Mouse (Mus musculus): ENCODE measurements around the gene Kcnj3. TPM values are rescaled to one million over a fixed set of nuclear protein-coding genes. Genes with fewer than 3 reads are reported as not detected.

Kcnj3 gene
- 20.5 and 22.1 TPM in 2 replicates for total RNA-seq (2014; rRNA removed)
- polyA plus RNA-seq (2015; fragmentation: Nextera tagmentation; extraction: Ambion mirVana), result 3.8 and 5.9 TPM in 2 replicates

DNA sequence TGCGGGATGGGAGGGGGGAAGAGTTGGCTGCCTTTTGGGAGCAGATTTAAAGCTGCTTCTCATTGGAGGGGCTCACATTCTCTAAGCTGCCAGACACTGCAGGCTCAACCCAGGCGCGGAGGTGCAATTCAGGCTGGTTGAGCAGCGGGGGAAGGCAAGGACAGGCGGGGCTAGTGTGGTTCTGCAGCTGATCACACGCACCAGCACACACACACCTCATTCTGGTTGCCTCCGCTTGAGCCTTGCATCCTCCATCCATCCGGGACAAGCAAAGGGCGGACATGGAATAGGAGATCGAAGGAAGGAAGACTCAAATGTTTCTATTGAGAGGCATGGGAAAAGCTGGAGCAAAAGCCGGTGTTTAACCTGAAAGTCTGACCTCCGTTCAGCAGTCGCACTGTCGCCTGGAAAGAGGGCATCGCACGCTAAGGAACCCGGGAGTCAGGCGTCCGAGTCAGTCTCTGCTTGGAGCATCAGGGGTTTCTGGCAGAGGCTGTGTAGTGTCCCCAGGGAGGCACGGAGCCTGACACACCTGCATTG, at the start of gene Kcnj3:
TSS of gene Kcnj3 (plus strand) at position 250 of the 540 bp plus-strand sequence.
- Histone ChIP-seq H3K9ac (peak within 1 kb of the TSS; percentile 74), H3K4me2 (ENCODE audit: low read depth) (peak within 1 kb of the TSS; percentile 87), H3K4me3 (ENCODE audit: low read depth, low read length) (peak within 1 kb of the TSS; percentile 69), H3K4me1 (ENCODE audit: insufficient read depth) (0 out of 2 replicates have a peak, but pooled peaks cover 12% of the 10 kb centered on the region), H3K27ac (ENCODE audit: low read depth, low read length) (peak within 1 kb of the TSS; percentile 54), H3K9me3 (ENCODE audit: low read length) (no peaks in the 10 kb centered on the region), H3K36me3 (ENCODE audit: insufficient read depth) (no peaks in the 10 kb centered on the region), H3K27me3 (ENCODE audit: insufficient read depth, low read length) (no peaks in the 10 kb centered on the region)
- WGBS, result under 1% methylated on average over 20 of the region's 20 CpGs
- no peak for TF ChIP-seq CTCF (IDR thresholded peaks at IDR 0.05; ENCODE audit: low read depth)
- ATAC-seq (peak; percentile 87), DNase-seq (peak; percentile 75)

DNA sequence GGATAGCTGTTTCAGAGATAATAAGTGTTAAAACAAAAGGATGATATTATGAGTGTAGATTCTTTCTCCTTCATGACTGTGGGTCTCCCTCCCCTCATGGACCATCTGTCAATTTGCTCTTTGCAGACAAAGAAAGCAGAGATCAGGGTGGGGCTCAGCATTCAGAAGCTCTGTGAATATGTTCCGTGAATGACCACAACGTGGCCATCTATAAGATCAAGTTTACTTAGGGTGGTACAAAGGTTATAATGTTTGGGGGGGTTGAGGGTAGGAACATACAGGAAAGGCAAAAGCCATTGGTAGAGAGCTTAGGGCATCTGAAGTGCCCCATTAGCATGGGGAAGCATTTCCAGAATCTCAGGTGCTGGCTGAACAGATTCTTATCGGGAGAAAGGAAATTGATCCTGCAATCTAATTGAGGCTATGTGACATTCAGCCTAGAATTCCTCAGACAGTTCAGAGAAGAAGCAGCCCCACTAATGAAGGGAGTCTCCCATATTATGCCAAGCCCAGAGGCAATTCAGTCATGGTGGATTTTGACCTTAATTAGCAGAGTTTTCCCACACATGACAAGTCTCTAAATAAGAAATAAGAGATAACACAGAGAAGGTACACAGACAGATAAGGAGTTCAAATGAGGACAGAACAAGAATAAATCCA, 45.3 kb upstream of the Kcnj3 start:
- H3K9me3 ChIP-seq (ENCODE audit: low read length), result no peaks in the 10 kb centered on the region
- H3K27me3 ChIP-seq (ENCODE audit: insufficient read depth, low read length), result no peaks in the 10 kb centered on the region
- 67% methylated on average over 3 of the region's 3 CpGs for WGBS
- no peak for DNase-seq
- H3K9ac ChIP-seq, result no peak overlapping the region
- no peak overlapping the region for H3K4me3 ChIP-seq (ENCODE audit: low read depth, low read length)
- H3K4me2 ChIP-seq (ENCODE audit: low read depth), result no peak overlapping the region
- no peak overlapping the region for H3K27ac ChIP-seq (ENCODE audit: low read depth, low read length)
- H3K36me3 ChIP-seq (ENCODE audit: insufficient read depth), result no peaks in the 10 kb centered on the region
- no peak for TF ChIP-seq CTCF (IDR thresholded peaks at IDR 0.05; ENCODE audit: low read depth)
- H3K4me1 ChIP-seq (ENCODE audit: insufficient read depth), result no peaks in the 10 kb centered on the region
- no peak for ATAC-seq

DNA sequence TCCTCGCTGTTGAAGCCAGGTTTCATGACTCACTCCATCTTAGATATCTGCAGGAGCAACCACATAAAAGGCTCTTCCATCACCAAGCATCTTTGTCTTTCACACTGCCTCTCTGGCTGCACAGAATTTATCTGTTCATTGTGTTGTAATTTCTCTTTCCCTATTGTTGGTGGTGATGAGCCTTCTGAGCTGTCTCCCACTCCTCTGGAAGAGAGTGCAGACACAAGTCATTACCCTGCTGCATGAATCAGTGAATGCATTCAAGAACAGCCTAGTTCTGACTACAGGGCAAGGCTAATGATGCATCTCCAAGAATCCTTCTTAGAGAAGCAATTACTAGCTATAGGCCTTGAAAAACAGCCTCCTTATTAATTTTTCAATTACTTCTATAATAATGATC, 30.5 kb upstream of the Kcnj3 start:
- no peak for DNase-seq
- H3K4me2 ChIP-seq (ENCODE audit: low read depth), result no peak overlapping the region
- H3K36me3 ChIP-seq (ENCODE audit: insufficient read depth), result no peaks in the 10 kb centered on the region
- H3K27me3 ChIP-seq (ENCODE audit: insufficient read depth, low read length), result no peaks in the 10 kb centered on the region
- 0 out of 2 replicates have a peak, but pooled peaks cover 3% of the 10 kb centered on the region for H3K9me3 ChIP-seq (ENCODE audit: low read length)
- 86% methylated on average over 1 of the region's 1 CpGs for WGBS
- TF ChIP-seq CTCF (IDR thresholded peaks at IDR 0.05; ENCODE audit: low read depth), result no peak
- H3K4me3 ChIP-seq (ENCODE audit: low read depth, low read length), result no peak overlapping the region
- no peak for ATAC-seq
- H3K9ac ChIP-seq, result no peak overlapping the region
- H3K4me1 ChIP-seq (ENCODE audit: insufficient read depth), result no peaks in the 10 kb centered on the region
- H3K27ac ChIP-seq (ENCODE audit: low read depth, low read length), result no peak overlapping the region

DNA sequence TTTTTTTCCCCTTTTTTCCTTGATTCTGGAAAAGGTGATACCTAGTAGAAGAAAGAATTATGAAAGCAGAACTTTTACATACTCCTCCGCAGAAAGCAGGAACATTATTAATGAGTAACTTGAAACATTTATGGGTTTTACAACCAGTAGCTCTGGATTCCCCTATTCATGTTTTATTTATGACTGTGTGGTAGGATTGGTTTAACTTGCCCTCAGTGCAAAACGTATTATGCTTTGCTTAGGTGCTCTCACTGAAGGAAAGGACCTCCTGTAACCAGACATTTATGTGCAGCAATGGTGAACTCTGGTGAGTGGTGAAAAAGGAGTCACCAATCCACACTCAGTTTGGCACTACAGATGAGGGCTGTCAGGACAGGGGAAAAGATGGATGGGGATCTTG, 8.1 kb upstream of the Kcnj3 start:
- ATAC-seq (no peak), DNase-seq (no peak)
- no peak overlapping the region for H3K27ac ChIP-seq (ENCODE audit: low read depth, low read length)
- no peak overlapping the region for H3K4me2 ChIP-seq (ENCODE audit: low read depth)
- no peaks in the 10 kb centered on the region for H3K4me1 ChIP-seq (ENCODE audit: insufficient read depth)
- no peaks in the 10 kb centered on the region for H3K9me3 ChIP-seq (ENCODE audit: low read length)
- WGBS, result 65% methylated on average over 2 of the region's 2 CpGs
- H3K9ac ChIP-seq, result no peak overlapping the region
- TF ChIP-seq CTCF (IDR thresholded peaks at IDR 0.05; ENCODE audit: low read depth), result no peak
- H3K27me3 ChIP-seq (ENCODE audit: insufficient read depth, low read length), result no peaks in the 10 kb centered on the region
- no peak overlapping the region for H3K4me3 ChIP-seq (ENCODE audit: low read depth, low read length)
- H3K36me3 ChIP-seq (ENCODE audit: insufficient read depth), result no peaks in the 10 kb centered on the region

DNA sequence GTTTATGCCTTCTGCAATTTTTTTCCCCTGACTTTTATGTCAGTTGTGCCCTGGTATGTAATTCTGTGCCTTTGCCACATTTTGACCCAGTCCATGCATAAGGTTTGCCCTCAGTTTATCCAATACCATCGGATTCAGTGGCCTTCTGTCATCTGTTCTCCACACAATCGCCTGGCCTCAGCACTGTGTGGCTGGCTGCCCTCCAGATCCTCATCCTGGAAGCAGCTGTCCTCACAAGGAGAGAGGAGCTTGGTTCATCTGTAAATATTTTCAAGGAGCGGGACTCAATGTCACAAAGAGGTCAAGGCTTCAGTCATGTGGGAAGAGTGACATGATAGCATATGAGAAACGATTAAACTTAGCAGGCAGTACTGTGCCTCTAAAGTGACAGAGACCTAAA, 3.7 kb upstream of the Kcnj3 start:
- Histone ChIP-seq H3K9ac (no peak overlapping the region), H3K4me1 (ENCODE audit: insufficient read depth) (0 out of 2 replicates have a peak, but pooled peaks cover 8% of the 10 kb centered on the region), H3K4me2 (ENCODE audit: low read depth) (no peak overlapping the region), H3K36me3 (ENCODE audit: insufficient read depth) (no peaks in the 10 kb centered on the region), H3K27me3 (ENCODE audit: insufficient read depth, low read length) (no peaks in the 10 kb centered on the region), H3K27ac (ENCODE audit: low read depth, low read length) (no peak overlapping the region), H3K9me3 (ENCODE audit: low read length) (no peaks in the 10 kb centered on the region), H3K4me3 (ENCODE audit: low read depth, low read length) (no peak overlapping the region)
- TF ChIP-seq CTCF (IDR thresholded peaks at IDR 0.05; ENCODE audit: low read depth), result no peak
- no peak for DNase-seq
- ATAC-seq, result no peak
- 66% methylated on average over 4 of the region's 4 CpGs for WGBS

DNA sequence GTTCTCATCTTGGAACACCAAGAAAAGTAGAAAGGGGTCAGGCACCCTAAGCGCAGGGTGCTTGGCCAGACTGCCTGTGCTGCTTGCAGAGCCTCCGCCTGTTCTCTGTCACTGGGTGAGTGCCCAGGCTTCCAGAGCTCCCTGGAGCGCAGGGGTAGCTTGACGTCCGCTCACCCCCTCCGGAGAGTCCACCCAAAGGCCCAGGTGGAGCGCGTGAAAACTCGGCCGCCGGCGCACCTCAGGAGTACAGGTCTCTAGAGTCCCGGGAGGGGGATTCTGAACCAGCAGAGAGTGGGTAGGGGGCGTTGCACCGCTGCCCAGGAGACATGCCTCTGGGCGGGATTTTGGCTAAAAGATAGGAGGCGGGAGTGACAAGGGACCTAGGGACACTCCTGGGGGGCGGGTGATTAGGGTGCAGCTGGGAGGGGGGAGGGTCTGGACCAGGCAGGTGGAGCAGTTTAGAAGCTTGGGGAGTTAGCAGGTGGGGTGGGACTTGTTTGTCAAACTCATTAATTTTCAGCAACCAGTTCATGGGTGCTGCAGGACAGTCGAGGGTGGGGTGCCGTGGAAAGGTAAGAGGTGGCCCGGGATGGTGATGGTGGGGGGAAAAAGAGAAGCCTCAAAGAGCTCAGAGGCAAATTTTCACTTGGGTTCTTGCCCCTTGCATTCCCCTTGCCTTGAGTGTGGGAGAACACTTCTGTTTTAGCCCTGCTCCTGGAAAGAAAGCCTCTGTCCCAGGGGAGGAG, 664 bp downstream of the Kcnj3 start:
- Histone ChIP-seq H3K4me3 (ENCODE audit: low read depth, low read length) (peak overlapping the region; percentile 69), H3K9ac (peak overlapping the region; percentile 74), H3K36me3 (ENCODE audit: insufficient read depth) (no peaks in the 10 kb centered on the region), H3K27me3 (ENCODE audit: insufficient read depth, low read length) (no peaks in the 10 kb centered on the region), H3K4me2 (ENCODE audit: low read depth) (peak overlapping the region; percentile 87), H3K9me3 (ENCODE audit: low read length) (no peaks in the 10 kb centered on the region), H3K27ac (ENCODE audit: low read depth, low read length) (peak overlapping the region; percentile 54; the same call in 1 of the 2 replicates), H3K4me1 (ENCODE audit: insufficient read depth) (0 out of 2 replicates have a peak, but pooled peaks cover 12% of the 10 kb centered on the region)
- ATAC-seq, result peak; percentile 34
- no peak for TF ChIP-seq CTCF (IDR thresholded peaks at IDR 0.05; ENCODE audit: low read depth)
- WGBS, result under 1% methylated on average over 21 of the region's 21 CpGs
- peak; percentile 27 for DNase-seq

All from forebrain, postnatal 0 days (tissue).